Mouse (Mus musculus): ENCODE measurements around the gene Gm44805. TPM values are rescaled to one million over a fixed set of nuclear protein-coding genes. Genes with fewer than 3 reads are reported as not detected.

The Gm44805 gene
- under 1 TPM in 1 of 2 experiments, not detected in 1; 0.91 TPM for total RNA-seq (2023)

DNA sequence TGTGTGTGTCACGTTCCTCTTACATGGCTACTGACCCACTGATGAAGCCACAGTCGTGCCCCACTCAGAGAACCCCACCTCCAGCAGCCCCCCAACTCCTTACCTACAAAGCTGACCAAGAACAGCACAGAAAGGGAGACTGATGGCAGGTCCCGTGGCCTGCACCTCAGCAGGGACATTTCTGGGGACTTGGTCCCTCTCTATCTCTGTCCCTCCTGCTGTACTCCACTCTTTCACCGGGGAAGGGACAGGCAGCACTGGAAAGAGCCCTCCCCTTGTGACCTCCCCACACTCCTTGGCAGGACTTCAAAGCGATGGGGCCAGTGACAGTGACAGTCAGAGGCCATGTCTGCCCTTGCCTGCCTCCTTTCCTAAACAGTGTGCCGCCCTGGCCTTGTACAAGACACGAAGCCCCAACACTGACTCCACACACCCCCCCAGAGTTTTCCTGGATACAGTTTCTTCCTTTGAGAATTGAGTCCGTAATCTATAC is at the start of gene Gm44805, which contains the start of gene Apoc4:
Gene Gm44805, minus strand, starts transcription at position 222 of the 493 bp plus-strand sequence.
Gene Apoc4, minus strand, starts transcription at position 278 of the 493 bp plus-strand sequence.

GRCm38 (mm10) chr7:19715239-19716054 is 34.2 kb upstream of the Gm44805 start, which contains the start of gene Tomm40:
Gene Tomm40, minus strand, starts transcription at chr7:19715438.

DNA sequence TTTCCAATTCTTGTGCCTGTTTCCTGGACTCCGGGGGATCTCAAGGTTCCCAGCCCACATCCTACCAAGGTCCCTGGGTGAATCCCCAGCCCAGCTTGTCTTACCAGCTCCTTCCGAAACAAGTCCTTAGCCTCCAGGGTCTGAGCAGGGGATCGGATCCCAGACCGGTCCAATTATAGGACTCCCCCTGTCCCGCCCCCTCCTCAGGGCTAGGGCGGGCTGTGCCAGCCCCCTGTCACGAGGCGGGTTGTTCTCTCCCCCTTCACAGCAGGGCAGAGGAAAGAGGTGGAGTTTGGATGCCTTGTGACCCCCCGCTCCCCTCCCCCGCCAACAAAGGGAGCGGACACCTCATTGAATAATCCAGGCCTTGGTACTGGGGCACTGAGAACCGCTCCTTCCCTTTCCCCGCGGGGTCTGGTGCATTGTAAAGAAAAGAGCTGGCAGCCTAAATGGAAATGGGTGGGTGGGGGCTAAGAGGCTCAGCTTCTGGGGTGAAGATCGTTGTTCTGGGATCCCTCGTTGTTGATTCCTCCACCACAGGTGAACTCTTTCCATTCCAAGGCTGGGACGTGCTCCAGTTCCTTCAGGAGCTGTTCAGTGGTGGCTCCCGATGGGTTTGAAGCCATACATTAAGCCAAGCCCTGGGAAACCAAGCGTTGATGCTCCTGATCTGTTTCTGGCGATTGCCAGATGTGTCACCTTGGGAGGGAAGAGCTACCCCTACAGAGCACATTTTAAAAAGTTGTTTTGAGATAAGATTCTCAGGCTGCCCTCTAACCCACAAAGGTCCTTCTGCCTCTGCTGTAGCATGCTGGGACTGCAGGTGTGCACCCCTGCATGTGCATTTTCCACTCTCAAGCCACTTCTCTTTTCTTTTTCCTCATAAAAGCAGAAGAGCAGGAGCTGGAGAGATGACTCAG is 17.9 kb upstream of the Gm44805 start, which contains the start of gene Apoe:
Gene Apoe, minus strand, starts transcription at position 282 of the 920 bp plus-strand sequence.

GRCm38 (mm10) chr7:19691873-19692865 is 10.9 kb upstream of the Gm44805 start, which contains the start of gene Apoc1:
Gene Apoc1, minus strand, starts transcription at chr7:19692660.

DNA sequence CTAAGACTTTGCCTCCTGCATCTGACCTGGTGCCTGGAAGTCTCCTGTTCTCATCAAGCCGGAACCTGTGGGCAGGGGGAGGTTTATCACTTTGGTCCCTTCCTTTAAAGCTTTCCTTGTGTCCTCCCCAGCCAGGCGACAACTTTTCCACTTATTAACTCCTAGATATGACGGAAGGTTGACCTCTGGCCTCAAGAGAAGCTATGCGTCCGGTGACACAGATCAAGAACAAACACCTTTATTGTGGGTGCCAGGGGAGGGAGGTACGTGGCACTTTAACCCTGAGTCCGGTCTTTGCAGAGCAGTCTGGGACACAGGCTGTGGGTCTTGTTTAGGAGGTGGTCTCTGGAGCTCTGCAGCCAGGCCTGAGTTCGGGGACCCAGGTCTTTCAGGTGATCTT is 3.4 kb downstream of the Gm44805 start, which contains the start of gene Apoc2:
Gene Apoc2, minus strand, starts transcription at position 70 of the 400 bp plus-strand sequence.

DNA sequence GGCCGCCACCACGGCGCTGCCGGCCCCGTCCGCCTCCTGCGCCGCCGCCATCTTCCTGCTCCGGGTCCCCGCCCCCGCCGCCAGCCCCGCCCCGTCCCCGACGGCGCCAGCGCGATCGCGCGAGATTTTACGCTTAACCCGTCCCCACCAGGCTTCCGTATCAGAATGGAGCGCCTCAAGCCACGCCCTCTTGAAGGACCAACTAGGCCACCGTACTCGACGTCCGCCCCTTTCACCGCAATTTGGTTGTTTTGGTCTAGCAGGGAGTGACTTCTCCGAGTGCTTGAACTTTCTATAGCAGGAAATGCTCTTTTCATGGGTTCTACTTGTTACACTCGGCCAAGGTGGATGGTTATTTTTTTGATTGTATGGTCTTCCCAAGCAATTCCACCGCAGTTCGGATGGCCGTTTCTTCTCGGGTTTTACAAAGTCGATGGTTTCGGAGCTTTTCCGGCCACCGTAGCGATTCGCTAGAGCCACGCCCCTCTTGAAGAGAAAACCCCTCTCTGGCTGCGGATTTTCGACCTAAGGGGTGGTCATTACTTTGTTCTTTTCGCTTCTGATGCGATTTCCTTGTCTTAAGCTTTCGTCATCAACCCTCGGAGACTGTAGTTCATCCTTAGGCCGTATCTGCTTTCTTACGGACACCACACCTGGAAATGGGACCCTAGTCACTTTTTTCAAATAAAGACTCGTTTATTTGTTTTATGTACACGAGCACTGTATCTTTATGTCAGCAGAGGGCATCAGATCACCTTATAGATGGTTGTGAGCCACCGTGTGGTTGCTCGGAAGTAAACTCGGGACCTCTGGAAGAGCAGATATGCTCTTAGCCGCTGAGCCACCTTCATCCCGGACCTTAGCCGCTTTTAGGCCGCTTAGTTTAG is 16.0 kb downstream of the Gm44805 start, which contains the start of gene Clptm1:
Gene Clptm1, minus strand, starts transcription at position 79 of the 887 bp plus-strand sequence.

GRCm38 (mm10) chr7:19629361-19629734 is 51.9 kb downstream of the Gm44805 start, which contains the start of gene Relb:
Gene Relb, minus strand, starts transcription at chr7:19629438.

Other genes starting within 250 kb of the Gm44805 start
- 10 to 100 TPM; 28.3 to 31.5 TPM for gene Mark4, start 222.6 kb downstream of the Gm44805 start, total RNA-seq (2023)
- under 1 TPM; 0.38 to 0.42 TPM for gene Exoc3l2, start 218.1 kb downstream of the Gm44805 start, total RNA-seq (2023)
- 1 to 10 TPM; 9.0 to 9.2 TPM for gene Bloc1s3, start 173.1 kb downstream of the Gm44805 start, total RNA-seq (2023)
- gene Trappc6a, start 173.0 kb downstream of the Gm44805 start, total RNA-seq (2023), result 10 to 100 TPM; 23.9 to 24.1 TPM
- gene Nkpd1, start 163.6 kb downstream of the Gm44805 start, total RNA-seq (2023), result not detected
- 10 to 100 TPM; 31.7 to 37.9 TPM for gene Ppp1r37, start 118.3 kb downstream of the Gm44805 start, total RNA-seq (2023)
- 1 to 10 TPM; 3.3 to 4.4 TPM for gene Zfp296, start 104.1 kb downstream of the Gm44805 start, total RNA-seq (2023)
- gene Gemin7, start 103.8 kb downstream of the Gm44805 start, total RNA-seq (2023), result 10 to 100 TPM; 50.6 to 59.9 TPM
- gene Clasrp, start 76.9 kb downstream of the Gm44805 start, total RNA-seq (2023), result 10 to 100 TPM; 46.3 to 53.5 TPM
- 10 to 100 TPM; 17.2 to 17.5 TPM for gene Relb, start 52.0 kb downstream of the Gm44805 start, total RNA-seq (2023)
- gene Clptm1, start 16.4 kb downstream of the Gm44805 start, total RNA-seq (2023), result 10 to 100 TPM; 50.7 to 55.8 TPM
- 10 to 100 TPM; 29.8 to 43.2 TPM for gene Apoc2, start 3.5 kb downstream of the Gm44805 start, total RNA-seq (2023)
- not detected for gene Apoc4, start 56 bp upstream of the Gm44805 start, total RNA-seq (2023)
- gene Apoc1, start 11.2 kb upstream of the Gm44805 start, total RNA-seq (2023), result 1 to 10 TPM; 2.0 to 4.6 TPM
- 10 to 100 TPM; 61.2 to 81.9 TPM for gene Apoe, start 17.8 kb upstream of the Gm44805 start, total RNA-seq (2023)
- 10 to 100 TPM; 28.3 to 28.6 TPM for gene Tomm40, start 34.0 kb upstream of the Gm44805 start, total RNA-seq (2023)
- under 1 TPM; 0.53 to 0.82 TPM for gene Nectin2, start 69.1 kb upstream of the Gm44805 start, total RNA-seq (2023)
- gene Bcam, start 89.6 kb upstream of the Gm44805 start, total RNA-seq (2023), result not detected
- gene Cblc, start 115.4 kb upstream of the Gm44805 start, total RNA-seq (2023), result not detected
- gene Bcl3, start 141.3 kb upstream of the Gm44805 start, total RNA-seq (2023), result 10 to 100 TPM; 27.6 to 32.1 TPM
- gene Gm19345, start 170.6 kb upstream of the Gm44805 start, total RNA-seq (2023), result not detected
- 1 to 10 TPM; 1.4 to 2.3 TPM for gene Ceacam16, start 179.9 kb upstream of the Gm44805 start, total RNA-seq (2023)
- gene Ceacam19, start 206.5 kb upstream of the Gm44805 start, total RNA-seq (2023), result under 1 TPM; 0.40 to 0.75 TPM
- gene Pvr, start 239.7 kb upstream of the Gm44805 start, total RNA-seq (2023), result 1 to 10 TPM; 4.0 to 5.9 TPM